Mouse (Mus musculus): ENCODE results near the gene RPS10-NUDT3.
A peak's percentile ranks its signal among the peaks of the same experiment; 100 is the strongest.

Gene RPS10-NUDT3

GRCm38 (mm10) chr17:27573772-27574320, 61.2 kb downstream of the RPS10-NUDT3 start:
- DNase-seq = no peak

GRCm38 (mm10) chr17:27571315-27571714, 63.7 kb downstream of the RPS10-NUDT3 start:
- DNase-seq = no peak

- DNase-seq = no peak
These were observed 66.8 kb downstream of the RPS10-NUDT3 start for GRCm38 (mm10) chr17:27568228-27568627.

- no peak for DNase-seq
These were observed 69.1 kb downstream of the RPS10-NUDT3 start for GRCm38 (mm10) chr17:27565942-27566267.

GRCm38 (mm10) chr17:27565163-27565941, 69.7 kb downstream of the RPS10-NUDT3 start, which contains the start of gene AI413582:
AI413582 (minus strand) TSS chr17:27565756.
- DNase-seq = peak; percentile 95

- peak; percentile 52 for DNase-seq
These were observed 70.4 kb downstream of the RPS10-NUDT3 start for GRCm38 (mm10) chr17:27564391-27565162.

GRCm38 (mm10) chr17:27563771-27564244, 71.2 kb downstream of the RPS10-NUDT3 start:
- no peak for DNase-seq

- no peak for DNase-seq
These were observed 73.1 kb downstream of the RPS10-NUDT3 start for GRCm38 (mm10) chr17:27561809-27562526.

GRCm38 (mm10) chr17:27560926-27561480, 74.0 kb downstream of the RPS10-NUDT3 start:
- DNase-seq = no peak

- DNase-seq = no peak
These were observed 75.4 kb downstream of the RPS10-NUDT3 start for GRCm38 (mm10) chr17:27559596-27559995.

GRCm38 (mm10) chr17:27558845-27559244, 76.2 kb downstream of the RPS10-NUDT3 start:
- no peak for DNase-seq

GRCm38 (mm10) chr17:27557927-27558661, 76.9 kb downstream of the RPS10-NUDT3 start:
- DNase-seq = peak; percentile 32

- DNase-seq = peak; percentile 88
These were observed 77.7 kb downstream of the RPS10-NUDT3 start for GRCm38 (mm10) chr17:27557181-27557926.

GRCm38 (mm10) chr17:27556315-27557011, 78.6 kb downstream of the RPS10-NUDT3 start, which contains the start of gene Hmga1:
Hmga1 (plus strand) TSS chr17:27556497.
- DNase-seq = peak; percentile 97

- DNase-seq = peak; percentile 96
These were observed 79.4 kb downstream of the RPS10-NUDT3 start for GRCm38 (mm10) chr17:27555512-27556172.

GRCm38 (mm10) chr17:27555075-27555511, 79.9 kb downstream of the RPS10-NUDT3 start:
- peak; percentile 93 for DNase-seq

GRCm38 (mm10) chr17:27554062-27554960, 80.7 kb downstream of the RPS10-NUDT3 start:
- no peak for DNase-seq
